Mouse (Mus musculus): ENCODE data around the gene Tsga10ip. TPM values are rescaled to one million over a fixed set of nuclear protein-coding genes. Genes with fewer than 3 reads are reported as not detected.
A peak's percentile ranks its signal among the peaks of the same experiment; 100 is the strongest.

Gene Tsga10ip
- polyA plus RNA-seq, 1 experiment from 2014 or later: not detected

- no peak for ATAC-seq
- H3K36me3 ChIP-seq: peaks cover 58% of the 10 kb centered on the region
- H3K27me3 ChIP-seq (replicated peaks): no peaks in the 10 kb centered on the region
- peak overlapping the region; percentile 78; the same call in 1 of the 2 replicates for H3K4me3 ChIP-seq
- H3K9me3 ChIP-seq (replicated peaks): no peaks in the 10 kb centered on the region
- peaks cover 44% of the 10 kb centered on the region for H3K4me1 ChIP-seq
- no peak overlapping the region for H3K27ac ChIP-seq
- peak overlapping the region; percentile 95 for H3K4me2 ChIP-seq
- 81% methylated on average over 9 of the region's 9 CpGs for WGBS (ENCODE audit: insufficient replicate concordance)
- peak overlapping the region; percentile 90; the same call in 1 of the 2 replicates for H3K9ac ChIP-seq
These were observed 20.6 kb upstream of the Tsga10ip start for GRCm38 (mm10) chr19:5422895-5423443.

- ATAC-seq: no peak
- no peak overlapping the region for H3K9ac ChIP-seq
- H3K4me3 ChIP-seq: no peak overlapping the region
- no peaks in the 10 kb centered on the region for H3K27me3 ChIP-seq (replicated peaks)
- 80% methylated on average over 10 of the region's 10 CpGs for WGBS (ENCODE audit: insufficient replicate concordance)
- H3K4me1 ChIP-seq: peaks cover 43% of the 10 kb centered on the region
- H3K4me2 ChIP-seq: no peak overlapping the region
- no peak overlapping the region for H3K27ac ChIP-seq
- no peaks in the 10 kb centered on the region for H3K9me3 ChIP-seq (replicated peaks)
- peaks cover 58% of the 10 kb centered on the region for H3K36me3 ChIP-seq
These were observed 19.9 kb upstream of the Tsga10ip start for GRCm38 (mm10) chr19:5422267-5422666.

GRCm38 (mm10) chr19:5421784-5422183, 19.5 kb upstream of the Tsga10ip start:
- 92% methylated on average over 5 of the region's 5 CpGs for WGBS (ENCODE audit: insufficient replicate concordance)
- Histone ChIP-seq H3K9ac (no peak overlapping the region), H3K4me3 (no peak overlapping the region), H3K4me1 (peaks cover 39% of the 10 kb centered on the region), H3K27me3 (replicated peaks) (no peaks in the 10 kb centered on the region), H3K9me3 (replicated peaks) (no peaks in the 10 kb centered on the region), H3K27ac (no peak overlapping the region), H3K36me3 (peaks cover 53% of the 10 kb centered on the region), H3K4me2 (no peak overlapping the region)
- ATAC-seq: no peak

GRCm38 (mm10) chr19:5420579-5420978, 18.3 kb upstream of the Tsga10ip start:
- H3K4me3 ChIP-seq: no peak overlapping the region
- ATAC-seq: no peak
- H3K27ac ChIP-seq: no peak overlapping the region
- no peaks in the 10 kb centered on the region for H3K9me3 ChIP-seq (replicated peaks)
- WGBS (ENCODE audit: insufficient replicate concordance): 84% methylated on average over 6 of the region's 6 CpGs
- peaks cover 45% of the 10 kb centered on the region for H3K36me3 ChIP-seq
- no peaks in the 10 kb centered on the region for H3K27me3 ChIP-seq (replicated peaks)
- no peak overlapping the region for H3K4me2 ChIP-seq
- peaks cover 27% of the 10 kb centered on the region for H3K4me1 ChIP-seq
- H3K9ac ChIP-seq: no peak overlapping the region

GRCm38 (mm10) chr19:5419630-5420029, 17.3 kb upstream of the Tsga10ip start:
- peaks cover 26% of the 10 kb centered on the region for H3K4me1 ChIP-seq
- no peak overlapping the region for H3K4me2 ChIP-seq
- no peaks in the 10 kb centered on the region for H3K9me3 ChIP-seq (replicated peaks)
- WGBS (ENCODE audit: insufficient replicate concordance): 67% methylated on average over 9 of the region's 9 CpGs
- ATAC-seq: no peak
- peaks cover 45% of the 10 kb centered on the region for H3K36me3 ChIP-seq
- no peak overlapping the region for H3K27ac ChIP-seq
- no peak overlapping the region for H3K4me3 ChIP-seq
- H3K9ac ChIP-seq: no peak overlapping the region
- H3K27me3 ChIP-seq (replicated peaks): no peaks in the 10 kb centered on the region

- Histone ChIP-seq H3K4me1 (peaks cover 27% of the 10 kb centered on the region), H3K36me3 (peaks cover 45% of the 10 kb centered on the region), H3K9me3 (replicated peaks) (no peaks in the 10 kb centered on the region), H3K27me3 (replicated peaks) (no peaks in the 10 kb centered on the region), H3K9ac (no peak overlapping the region), H3K4me2 (no peak overlapping the region), H3K27ac (no peak overlapping the region), H3K4me3 (no peak overlapping the region)
- WGBS (ENCODE audit: insufficient replicate concordance): 76% methylated on average over 8 of the region's 8 CpGs
- ATAC-seq: no peak
These were observed 16.6 kb upstream of the Tsga10ip start for GRCm38 (mm10) chr19:5418750-5419466.

GRCm38 (mm10) chr19:5414534-5414957, 12.2 kb upstream of the Tsga10ip start:
- peaks cover 8% of the 10 kb centered on the region; the same call in 1 of the 2 replicates for H3K4me1 ChIP-seq
- no peak for ATAC-seq
- peaks cover 9% of the 10 kb centered on the region; the same call in 1 of the 2 replicates for H3K36me3 ChIP-seq
- WGBS (ENCODE audit: insufficient replicate concordance): 56% methylated on average over 2 of the region's 2 CpGs
- no peak overlapping the region for H3K4me3 ChIP-seq
- H3K9me3 ChIP-seq (replicated peaks): no peaks in the 10 kb centered on the region
- no peaks in the 10 kb centered on the region for H3K27me3 ChIP-seq (replicated peaks)
- no peak overlapping the region for H3K9ac ChIP-seq
- H3K4me2 ChIP-seq: no peak overlapping the region
- no peak overlapping the region for H3K27ac ChIP-seq

GRCm38 (mm10) chr19:5413840-5414239, 11.5 kb upstream of the Tsga10ip start:
- no peak overlapping the region for H3K4me3 ChIP-seq
- WGBS (ENCODE audit: insufficient replicate concordance): 54% methylated on average over 4 of the region's 4 CpGs
- H3K4me2 ChIP-seq: no peak overlapping the region
- ATAC-seq: no peak
- no peaks in the 10 kb centered on the region for H3K9me3 ChIP-seq (replicated peaks)
- H3K4me1 ChIP-seq: peaks cover 11% of the 10 kb centered on the region; the same call in 1 of the 2 replicates
- peaks cover 10% of the 10 kb centered on the region; the same call in 1 of the 2 replicates for H3K36me3 ChIP-seq
- H3K27me3 ChIP-seq (replicated peaks): no peaks in the 10 kb centered on the region
- H3K27ac ChIP-seq: no peak overlapping the region
- no peak overlapping the region for H3K9ac ChIP-seq

- ATAC-seq: no peak
- Histone ChIP-seq H3K4me1 (peaks cover 21% of the 10 kb centered on the region), H3K9me3 (replicated peaks) (no peaks in the 10 kb centered on the region), H3K4me3 (no peak overlapping the region), H3K4me2 (no peak overlapping the region), H3K27me3 (replicated peaks) (no peaks in the 10 kb centered on the region), H3K9ac (no peak overlapping the region), H3K27ac (no peak overlapping the region), H3K36me3 (0 out of 2 replicates have a peak, but pooled peaks cover 7% of the 10 kb centered on the region)
- 74% methylated on average over 5 of the region's 5 CpGs for WGBS (ENCODE audit: insufficient replicate concordance)
These were observed 9.6 kb upstream of the Tsga10ip start for GRCm38 (mm10) chr19:5411961-5412360.

- no peaks in the 10 kb centered on the region for H3K27me3 ChIP-seq (replicated peaks)
- no peak overlapping the region for H3K27ac ChIP-seq
- H3K36me3 ChIP-seq: 0 out of 2 replicates have a peak, but pooled peaks cover 7% of the 10 kb centered on the region
- no peak overlapping the region for H3K4me3 ChIP-seq
- no peak overlapping the region for H3K4me2 ChIP-seq
- H3K4me1 ChIP-seq: peaks cover 25% of the 10 kb centered on the region
- H3K9me3 ChIP-seq (replicated peaks): no peaks in the 10 kb centered on the region
- 80% methylated on average over 5 of the region's 5 CpGs for WGBS (ENCODE audit: insufficient replicate concordance)
- ATAC-seq: no peak
- no peak overlapping the region for H3K9ac ChIP-seq
These were observed 8.3 kb upstream of the Tsga10ip start for GRCm38 (mm10) chr19:5410641-5411040.

GRCm38 (mm10) chr19:5409068-5409467, 6.7 kb upstream of the Tsga10ip start:
- Histone ChIP-seq H3K9ac (no peak overlapping the region), H3K4me3 (no peak overlapping the region), H3K36me3 (0 out of 2 replicates have a peak, but pooled peaks cover 7% of the 10 kb centered on the region), H3K4me2 (no peak overlapping the region), H3K4me1 (peaks cover 22% of the 10 kb centered on the region), H3K27me3 (replicated peaks) (no peaks in the 10 kb centered on the region), H3K9me3 (replicated peaks) (no peaks in the 10 kb centered on the region), H3K27ac (peak overlapping the region; percentile 20; the same call in 1 of the 2 replicates)
- WGBS (ENCODE audit: insufficient replicate concordance): 69% methylated on average over 5 of the region's 5 CpGs
- no peak for ATAC-seq
